Mouse (Mus musculus): ENCODE results near the gene Ptpn22. TPM values are rescaled to one million over a fixed set of nuclear protein-coding genes. Genes with fewer than 3 reads are reported as not detected.
A peak's percentile ranks its signal among the peaks of the same experiment; 100 is the strongest.

The Ptpn22 gene
- polyA plus RNA-seq, 1 experiment from 2014 or later: 0.96 TPM

DNA sequence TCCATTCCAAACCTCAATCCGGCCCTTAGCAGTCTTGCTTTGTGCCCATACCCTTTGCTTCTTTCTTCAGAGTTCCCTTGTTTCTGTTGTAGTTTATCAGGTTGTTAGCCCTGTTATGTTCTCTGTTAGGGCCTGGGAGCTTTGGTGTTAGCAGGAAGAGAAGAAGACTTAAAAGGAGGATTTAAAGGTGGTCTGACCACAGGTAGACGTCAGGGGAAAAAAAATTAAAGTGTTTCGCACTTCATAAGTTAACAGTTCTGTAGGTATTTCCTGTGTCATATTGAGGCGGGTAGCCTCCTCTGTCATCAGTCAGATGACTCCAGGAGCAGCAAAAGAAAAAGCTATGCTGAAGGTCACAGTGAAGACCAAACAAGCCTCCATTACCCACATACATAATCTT lies 8.4 kb downstream of the Ptpn22 start:
- Histone ChIP-seq H3K36me3 (ENCODE audit: control insufficient read depth, insufficient read depth, low read length) (no peaks in the 10 kb centered on the region), H3K4me3 (ENCODE audit: low read depth, low read length) (no peak overlapping the region), H3K27me3 (replicated peaks; ENCODE audit: control insufficient read depth, insufficient read depth, low read length) (no peaks in the 10 kb centered on the region), H3K4me1 (ENCODE audit: control insufficient read depth, insufficient read depth, low read length) (no peaks in the 10 kb centered on the region), H3K27ac (replicated peaks; ENCODE audit: low read depth, low read length) (no peak overlapping the region), H3K9ac (ENCODE audit: low read depth, low read length) (no peak overlapping the region), H3K9me3 (ENCODE audit: control insufficient read depth, low read length) (no peaks in the 10 kb centered on the region), H3K4me2 (ENCODE audit: low read depth, low read length) (no peak overlapping the region)
- no peak for ATAC-seq (ENCODE audit: low read depth)
- 80% methylated on average over 4 of the region's 4 CpGs for WGBS
- no peak for DNase-seq (ENCODE audit: low spot score)

DNA sequence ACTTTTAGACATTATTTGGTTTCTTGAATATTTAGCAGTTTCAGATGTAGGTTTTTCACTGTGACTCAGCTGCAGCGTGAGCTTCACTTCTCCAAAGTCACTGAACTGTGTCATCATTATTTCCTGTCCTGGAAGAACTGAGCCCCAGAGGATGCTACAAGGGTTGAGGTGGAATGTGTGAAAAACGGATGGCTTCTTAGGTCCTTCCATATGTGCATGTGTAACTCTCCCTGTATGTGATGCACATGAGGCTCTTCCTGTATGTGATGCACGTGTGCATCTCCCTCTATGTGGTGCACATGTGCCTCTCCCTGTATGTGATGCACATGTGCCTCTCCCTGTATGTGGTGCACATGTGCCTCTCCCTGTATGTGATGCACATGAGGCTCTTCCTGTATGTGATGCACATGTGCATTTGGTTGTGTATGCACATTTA lies 13.1 kb downstream of the Ptpn22 start:
- Histone ChIP-seq H3K9me3 (ENCODE audit: control insufficient read depth, low read length) (no peaks in the 10 kb centered on the region), H3K4me2 (ENCODE audit: low read depth, low read length) (no peak overlapping the region), H3K9ac (ENCODE audit: low read depth, low read length) (no peak overlapping the region), H3K4me3 (ENCODE audit: low read depth, low read length) (no peak overlapping the region), H3K27me3 (replicated peaks; ENCODE audit: control insufficient read depth, insufficient read depth, low read length) (no peaks in the 10 kb centered on the region), H3K4me1 (ENCODE audit: control insufficient read depth, insufficient read depth, low read length) (no peaks in the 10 kb centered on the region), H3K27ac (replicated peaks; ENCODE audit: low read depth, low read length) (no peak overlapping the region), H3K36me3 (ENCODE audit: control insufficient read depth, insufficient read depth, low read length) (no peaks in the 10 kb centered on the region)
- ATAC-seq (ENCODE audit: low read depth): no peak
- DNase-seq (ENCODE audit: low spot score): no peak
- WGBS: 46% methylated on average over 3 of the region's 3 CpGs

- DNase-seq (ENCODE audit: low spot score) (no peak), ATAC-seq (ENCODE audit: low read depth) (no peak)
- Histone ChIP-seq H3K9ac (ENCODE audit: low read depth, low read length) (no peak overlapping the region), H3K4me3 (ENCODE audit: low read depth, low read length) (no peak overlapping the region), H3K27me3 (replicated peaks; ENCODE audit: control insufficient read depth, insufficient read depth, low read length) (no peaks in the 10 kb centered on the region), H3K4me1 (ENCODE audit: control insufficient read depth, insufficient read depth, low read length) (no peaks in the 10 kb centered on the region), H3K4me2 (ENCODE audit: low read depth, low read length) (no peak overlapping the region), H3K27ac (replicated peaks; ENCODE audit: low read depth, low read length) (no peak overlapping the region), H3K9me3 (ENCODE audit: control insufficient read depth, low read length) (no peaks in the 10 kb centered on the region), H3K36me3 (ENCODE audit: control insufficient read depth, insufficient read depth, low read length) (no peaks in the 10 kb centered on the region)
- 69% methylated on average over 7 of the region's 7 CpGs for WGBS
Measured at GRCm38 (mm10) chr3:103874329-103874728, 14.7 kb downstream of the Ptpn22 start.

DNA sequence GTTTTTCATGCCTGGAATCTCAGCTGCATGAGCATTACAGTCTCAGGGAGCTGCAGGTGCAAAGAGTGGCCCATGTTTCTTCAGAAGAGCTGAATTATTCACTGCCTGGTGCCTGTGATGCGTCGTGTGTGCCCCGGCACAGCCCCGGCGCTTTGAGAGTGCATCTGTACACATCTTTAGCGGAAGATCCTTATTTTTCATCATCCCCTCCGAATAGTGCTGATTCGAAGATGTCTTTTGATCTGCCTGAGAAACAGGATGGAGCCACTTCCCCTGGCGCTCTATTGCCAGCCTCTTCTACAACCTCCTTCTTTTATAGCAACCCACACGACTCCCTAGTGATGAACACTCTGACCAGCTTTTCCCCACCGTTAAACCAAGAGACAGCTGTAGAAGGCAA lies 26.4 kb downstream of the Ptpn22 start:
- no peak overlapping the region for H3K27ac ChIP-seq (replicated peaks; ENCODE audit: low read depth, low read length)
- no peaks in the 10 kb centered on the region for H3K4me1 ChIP-seq (ENCODE audit: control insufficient read depth, insufficient read depth, low read length)
- DNase-seq (ENCODE audit: low spot score) (no peak), ATAC-seq (ENCODE audit: low read depth) (no peak)
- 77% methylated on average over 11 of the region's 11 CpGs for WGBS
- no peaks in the 10 kb centered on the region for H3K9me3 ChIP-seq (ENCODE audit: control insufficient read depth, low read length)
- no peaks in the 10 kb centered on the region for H3K36me3 ChIP-seq (ENCODE audit: control insufficient read depth, insufficient read depth, low read length)
- H3K4me2 ChIP-seq (ENCODE audit: low read depth, low read length): no peak overlapping the region
- H3K27me3 ChIP-seq (replicated peaks; ENCODE audit: control insufficient read depth, insufficient read depth, low read length): no peaks in the 10 kb centered on the region
- no peak overlapping the region for H3K9ac ChIP-seq (ENCODE audit: low read depth, low read length)
- H3K4me3 ChIP-seq (ENCODE audit: low read depth, low read length): no peak overlapping the region

DNA sequence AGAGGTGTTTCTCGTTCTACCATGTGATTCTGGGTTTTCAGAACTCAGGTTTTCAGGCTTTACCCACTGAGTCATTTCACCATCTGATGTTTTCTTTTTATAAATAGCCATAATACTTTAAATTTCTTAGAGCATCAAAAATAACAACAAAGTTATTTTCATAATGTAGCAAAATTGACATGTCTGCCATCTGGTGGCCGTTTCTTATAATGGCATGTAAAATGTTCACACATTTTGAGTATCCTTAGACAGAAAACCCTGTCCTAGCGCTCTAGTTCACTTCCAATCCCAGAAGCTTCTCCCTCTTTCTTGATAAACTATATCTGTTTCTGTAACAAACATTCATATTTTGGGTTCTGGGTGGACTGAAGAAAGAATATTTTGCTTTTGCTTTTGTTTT lies 28.0 kb downstream of the Ptpn22 start:
- DNase-seq (ENCODE audit: low spot score) (peak; percentile 64), ATAC-seq (ENCODE audit: low read depth) (no peak)
- no peak overlapping the region for H3K9ac ChIP-seq (ENCODE audit: low read depth, low read length)
- no peaks in the 10 kb centered on the region for H3K27me3 ChIP-seq (replicated peaks; ENCODE audit: control insufficient read depth, insufficient read depth, low read length)
- H3K4me2 ChIP-seq (ENCODE audit: low read depth, low read length): no peak overlapping the region
- 33% methylated on average over 3 of the region's 3 CpGs for WGBS
- no peaks in the 10 kb centered on the region for H3K4me1 ChIP-seq (ENCODE audit: control insufficient read depth, insufficient read depth, low read length)
- H3K27ac ChIP-seq (replicated peaks; ENCODE audit: low read depth, low read length): no peak overlapping the region
- H3K4me3 ChIP-seq (ENCODE audit: low read depth, low read length): no peak overlapping the region
- no peaks in the 10 kb centered on the region for H3K36me3 ChIP-seq (ENCODE audit: control insufficient read depth, insufficient read depth, low read length)
- H3K9me3 ChIP-seq (ENCODE audit: control insufficient read depth, low read length): no peaks in the 10 kb centered on the region

GRCm38 (mm10) chr3:103893374-103893773 lies 33.8 kb downstream of the Ptpn22 start:
- no peaks in the 10 kb centered on the region for H3K27me3 ChIP-seq (replicated peaks; ENCODE audit: control insufficient read depth, insufficient read depth, low read length)
- ATAC-seq (ENCODE audit: low read depth): no peak
- H3K4me2 ChIP-seq (ENCODE audit: low read depth, low read length): no peak overlapping the region
- H3K9ac ChIP-seq (ENCODE audit: low read depth, low read length): no peak overlapping the region
- 70% methylated on average over 3 of the region's 3 CpGs for WGBS
- no peak overlapping the region for H3K4me3 ChIP-seq (ENCODE audit: low read depth, low read length)
- DNase-seq (ENCODE audit: low spot score): no peak
- no peak overlapping the region for H3K27ac ChIP-seq (replicated peaks; ENCODE audit: low read depth, low read length)
- H3K36me3 ChIP-seq (ENCODE audit: control insufficient read depth, insufficient read depth, low read length): no peaks in the 10 kb centered on the region
- H3K9me3 ChIP-seq (ENCODE audit: control insufficient read depth, low read length): no peaks in the 10 kb centered on the region
- H3K4me1 ChIP-seq (ENCODE audit: control insufficient read depth, insufficient read depth, low read length): no peaks in the 10 kb centered on the region

- no peak overlapping the region for H3K4me3 ChIP-seq (ENCODE audit: low read depth, low read length)
- WGBS: 80% methylated on average over 1 of the region's 1 CpGs
- ATAC-seq (ENCODE audit: low read depth) (no peak), DNase-seq (ENCODE audit: low spot score) (no peak)
- H3K27ac ChIP-seq (replicated peaks; ENCODE audit: low read depth, low read length): no peak overlapping the region
- H3K4me1 ChIP-seq (ENCODE audit: control insufficient read depth, insufficient read depth, low read length): no peaks in the 10 kb centered on the region
- H3K9ac ChIP-seq (ENCODE audit: low read depth, low read length): no peak overlapping the region
- no peaks in the 10 kb centered on the region for H3K9me3 ChIP-seq (ENCODE audit: control insufficient read depth, low read length)
- no peaks in the 10 kb centered on the region for H3K27me3 ChIP-seq (replicated peaks; ENCODE audit: control insufficient read depth, insufficient read depth, low read length)
- no peaks in the 10 kb centered on the region for H3K36me3 ChIP-seq (ENCODE audit: control insufficient read depth, insufficient read depth, low read length)
- H3K4me2 ChIP-seq (ENCODE audit: low read depth, low read length): no peak overlapping the region
Measured at GRCm38 (mm10) chr3:103904705-103905104, 45.1 kb downstream of the Ptpn22 start.

DNA sequence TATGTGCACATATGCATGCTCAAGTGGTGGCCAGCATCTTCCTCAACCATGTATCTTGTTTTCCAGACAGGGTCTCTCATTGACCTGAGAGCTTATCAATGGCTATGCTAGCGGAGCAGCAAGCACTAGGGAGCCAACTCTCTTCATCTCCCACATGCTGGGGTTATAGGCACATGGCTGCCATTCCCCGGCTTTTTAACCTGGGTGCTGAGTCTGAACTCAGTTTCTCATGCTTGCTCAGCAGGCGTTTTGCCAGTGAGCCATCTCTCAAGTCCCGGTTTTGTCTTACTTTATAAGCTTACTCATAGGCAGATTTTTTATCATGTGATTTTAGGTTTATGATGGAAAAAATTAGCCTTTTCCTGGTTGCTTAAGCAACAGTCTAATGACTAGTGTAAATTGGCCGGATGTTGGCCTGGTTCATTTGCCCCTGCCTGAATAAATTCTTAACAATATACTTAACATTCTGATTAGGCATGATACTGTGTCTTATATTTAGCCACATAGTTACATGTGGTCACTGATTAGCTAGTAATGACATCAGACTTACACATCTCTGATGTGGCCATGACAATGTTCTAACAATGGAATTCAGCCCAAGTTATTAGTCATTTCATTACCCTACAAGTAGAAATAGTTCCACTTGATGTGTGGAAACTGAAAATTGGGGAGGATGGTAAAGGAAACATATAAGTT lies 47.9 kb downstream of the Ptpn22 start:
- WGBS: 77% methylated on average over 5 of the region's 5 CpGs
- H3K27ac ChIP-seq (replicated peaks; ENCODE audit: low read depth, low read length): no peak overlapping the region

DNA sequence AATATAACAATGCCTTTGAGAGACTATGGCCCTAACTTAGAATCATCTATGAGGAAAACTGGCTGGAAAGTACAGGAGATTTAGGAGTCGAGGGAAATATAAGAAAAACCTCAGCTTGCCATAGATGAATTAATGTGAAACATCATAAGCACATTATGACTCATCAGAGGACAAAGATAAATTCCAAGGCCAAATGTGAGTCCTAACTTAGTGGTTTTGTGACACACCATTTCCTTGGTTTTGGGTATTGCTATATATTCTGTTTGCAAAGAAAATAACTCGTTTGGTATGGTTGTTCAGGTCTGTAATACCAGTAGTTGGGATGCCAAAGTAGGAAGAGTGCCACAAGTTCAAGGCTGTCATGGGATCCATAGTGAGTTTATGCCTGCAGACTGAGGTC lies 49.2 kb downstream of the Ptpn22 start:
- WGBS: 72% methylated on average over 2 of the region's 2 CpGs
- Histone ChIP-seq H3K9ac (ENCODE audit: low read depth, low read length) (no peak overlapping the region), H3K4me3 (ENCODE audit: low read depth, low read length) (no peak overlapping the region), H3K36me3 (ENCODE audit: control insufficient read depth, insufficient read depth, low read length) (no peaks in the 10 kb centered on the region), H3K9me3 (ENCODE audit: control insufficient read depth, low read length) (no peaks in the 10 kb centered on the region), H3K27me3 (replicated peaks; ENCODE audit: control insufficient read depth, insufficient read depth, low read length) (no peaks in the 10 kb centered on the region), H3K4me1 (ENCODE audit: control insufficient read depth, insufficient read depth, low read length) (0 out of 2 replicates have a peak, but pooled peaks cover 3% of the 10 kb centered on the region), H3K4me2 (ENCODE audit: low read depth, low read length) (no peak overlapping the region), H3K27ac (replicated peaks; ENCODE audit: low read depth, low read length) (no peak overlapping the region)
- ATAC-seq (ENCODE audit: low read depth) (no peak), DNase-seq (ENCODE audit: low spot score) (no peak)

More for the DNA sequence above, 47.9 kb downstream of the Ptpn22 start:
- DNase-seq (ENCODE audit: low spot score) (no peak), ATAC-seq (ENCODE audit: low read depth) (no peak)
- no peaks in the 10 kb centered on the region for H3K27me3 ChIP-seq (replicated peaks; ENCODE audit: control insufficient read depth, insufficient read depth, low read length)
- H3K4me3 ChIP-seq (ENCODE audit: low read depth, low read length): no peak overlapping the region
- no peaks in the 10 kb centered on the region for H3K4me1 ChIP-seq (ENCODE audit: control insufficient read depth, insufficient read depth, low read length)
- H3K9ac ChIP-seq (ENCODE audit: low read depth, low read length): no peak overlapping the region
- no peak overlapping the region for H3K4me2 ChIP-seq (ENCODE audit: low read depth, low read length)
- no peaks in the 10 kb centered on the region for H3K9me3 ChIP-seq (ENCODE audit: control insufficient read depth, low read length)
- H3K36me3 ChIP-seq (ENCODE audit: control insufficient read depth, insufficient read depth, low read length): no peaks in the 10 kb centered on the region

Measured in embryonic facial prominence, embryonic 14.5 days (tissue).